Mouse (Mus musculus): ENCODE measurements around the gene Prl6a1. TPM values are rescaled to one million over a fixed set of nuclear protein-coding genes. Genes with fewer than 3 reads are reported as not detected.

The Prl6a1 gene
- not detected in 2 replicates for polyA plus RNA-seq (2012; rRNA removed)

DNA sequence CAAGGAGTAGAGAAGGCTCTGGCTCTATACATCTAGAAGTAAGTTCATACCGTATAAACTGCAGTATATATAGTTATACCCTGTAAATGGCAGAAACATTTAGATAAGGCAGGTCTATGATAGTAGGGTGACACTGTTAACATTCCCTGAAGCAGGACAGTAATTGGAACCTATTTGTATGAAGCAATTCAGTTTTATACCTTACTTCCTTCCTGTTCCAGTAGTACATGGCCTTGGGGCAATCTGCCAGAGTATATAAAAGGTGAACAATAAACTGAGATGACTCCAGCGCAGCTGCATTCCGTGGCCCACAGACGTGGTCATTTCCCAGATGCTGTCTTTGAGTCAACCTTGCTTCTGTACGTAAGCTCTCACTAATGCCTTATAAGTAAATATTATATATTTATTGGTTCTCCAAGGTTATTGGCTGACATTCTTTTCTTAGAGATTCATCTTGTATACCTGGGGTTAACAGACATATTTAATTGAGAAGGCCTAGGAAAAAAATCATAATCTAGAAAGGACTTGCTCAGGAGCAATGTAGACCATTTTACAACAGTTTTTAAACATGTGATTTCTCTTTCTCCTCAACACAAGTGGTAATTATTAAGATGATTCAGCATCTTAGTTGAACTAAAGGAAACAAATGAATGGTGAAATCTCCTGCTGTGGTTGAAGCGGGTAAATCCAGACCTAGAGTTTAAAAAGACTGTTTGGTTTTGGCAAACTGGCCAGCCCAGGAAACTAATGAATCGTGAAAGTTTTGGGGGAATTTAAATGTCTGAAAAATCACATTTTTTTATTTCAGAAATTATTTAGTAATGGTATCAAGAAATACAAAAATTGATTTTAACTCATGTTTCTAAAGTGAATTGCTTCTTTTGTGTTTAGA lies at the start of gene Prl6a1:
TSS of gene Prl6a1 (plus strand) at position 294 of the 892 bp plus-strand sequence.
- TF ChIP-seq POLR2A (IDR thresholded peaks at IDR 0.05; ENCODE audit: borderline replicate concordance, insufficient read depth, low read length): no peak
- no peak for TF ChIP-seq CTCF (IDR thresholded peaks at IDR 0.05; ENCODE audit: borderline replicate concordance, insufficient read depth, low read depth, low read length)
- H3K27me3 ChIP-seq (ENCODE audit: control insufficient read depth, insufficient read depth, low read length): no peaks in the 10 kb centered on the region
- 77% methylated on average over 7 of the region's 7 CpGs for WGBS
- DNase-seq: no peak
- H3K4me1 ChIP-seq (ENCODE audit: control insufficient read depth, insufficient read depth, low read length): no peaks in the 10 kb centered on the region
- no peak within 1 kb of the TSS for H3K4me3 ChIP-seq (replicated peaks; ENCODE audit: insufficient read depth, low read depth, low read length)
- no peak within 1 kb of the TSS for H3K27ac ChIP-seq (ENCODE audit: insufficient read depth, low read length)

DNA sequence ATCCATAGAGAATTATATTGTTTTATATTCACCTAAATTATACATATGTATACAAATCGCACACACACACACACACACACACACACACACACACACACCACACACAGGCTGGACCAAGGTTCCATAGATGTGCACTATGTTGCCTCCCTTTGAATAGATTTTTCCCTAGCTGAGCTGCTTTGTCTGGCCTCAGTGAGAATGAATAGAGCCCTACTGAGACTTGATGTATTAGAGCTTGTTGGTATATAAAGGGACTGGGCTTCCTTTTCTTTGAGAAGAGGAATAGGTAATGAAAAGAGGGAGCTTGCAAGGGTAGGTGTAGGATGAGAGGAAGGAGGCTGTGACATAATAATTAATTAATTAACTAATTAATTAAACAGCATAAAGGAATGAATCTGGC lies 22.6 kb downstream of the Prl6a1 start:
- TF ChIP-seq POLR2A (IDR thresholded peaks at IDR 0.05; ENCODE audit: borderline replicate concordance, insufficient read depth, low read length): no peak
- TF ChIP-seq CTCF (IDR thresholded peaks at IDR 0.05; ENCODE audit: borderline replicate concordance, insufficient read depth, low read depth, low read length): no peak
- Histone ChIP-seq H3K4me1 (ENCODE audit: control insufficient read depth, insufficient read depth, low read length) (no peaks in the 10 kb centered on the region), H3K4me3 (replicated peaks; ENCODE audit: insufficient read depth, low read depth, low read length) (no peak overlapping the region), H3K27me3 (ENCODE audit: control insufficient read depth, insufficient read depth, low read length) (no peaks in the 10 kb centered on the region), H3K27ac (ENCODE audit: insufficient read depth, low read length) (no peak overlapping the region)
- 24% methylated on average over 1 of the region's 1 CpGs for WGBS
- no peak for DNase-seq

DNA sequence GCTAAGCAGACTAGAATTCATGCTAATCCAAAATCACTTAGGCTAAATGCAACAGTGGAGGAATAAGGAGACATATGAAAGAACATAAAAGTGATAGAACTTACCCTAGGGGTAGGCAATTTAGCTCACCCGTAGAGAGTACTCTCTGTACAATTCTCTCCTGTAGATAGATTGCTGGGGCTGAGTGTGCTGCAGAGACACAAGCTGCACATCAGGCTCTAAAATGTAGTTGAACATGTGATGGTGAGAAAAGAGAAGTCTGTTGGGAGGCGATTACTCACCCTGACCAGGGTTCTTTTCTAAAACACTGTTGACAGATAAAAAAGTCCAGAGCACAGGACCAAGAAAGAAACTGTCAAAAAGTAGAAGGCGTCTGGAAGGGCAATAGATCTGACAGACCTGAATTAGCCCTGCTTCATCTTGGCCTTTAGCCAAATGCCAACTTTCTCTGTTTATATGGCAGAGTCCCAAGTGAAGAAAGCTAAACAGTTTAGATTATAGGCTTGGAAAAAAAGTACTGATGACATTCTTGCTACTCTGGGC lies 30.4 kb downstream of the Prl6a1 start:
- Histone ChIP-seq H3K27me3 (ENCODE audit: control insufficient read depth, insufficient read depth, low read length) (no peaks in the 10 kb centered on the region), H3K27ac (ENCODE audit: insufficient read depth, low read length) (no peak overlapping the region), H3K4me3 (replicated peaks; ENCODE audit: insufficient read depth, low read depth, low read length) (no peak overlapping the region), H3K4me1 (ENCODE audit: control insufficient read depth, insufficient read depth, low read length) (no peaks in the 10 kb centered on the region)
- no peak for DNase-seq
- WGBS: 25% methylated on average over 3 of the region's 3 CpGs
- TF ChIP-seq POLR2A (IDR thresholded peaks at IDR 0.05; ENCODE audit: borderline replicate concordance, insufficient read depth, low read length) (no peak), CTCF (IDR thresholded peaks at IDR 0.05; ENCODE audit: borderline replicate concordance, insufficient read depth, low read depth, low read length) (no peak)

GRCm38 (mm10) chr13:27345373-27345772 lies 32.9 kb downstream of the Prl6a1 start, which contains the start of gene Prl8a2:
Gene Prl8a2, plus strand, starts transcription at chr13:27345673.
- Histone ChIP-seq H3K4me1 (ENCODE audit: control insufficient read depth, insufficient read depth, low read length) (no peaks in the 10 kb centered on the region), H3K27me3 (ENCODE audit: control insufficient read depth, insufficient read depth, low read length) (no peaks in the 10 kb centered on the region), H3K4me3 (replicated peaks; ENCODE audit: insufficient read depth, low read depth, low read length) (no peak within 1 kb of the TSS), H3K27ac (ENCODE audit: insufficient read depth, low read length) (no peak within 1 kb of the TSS)
- 88% methylated on average over 2 of the region's 2 CpGs for WGBS
- TF ChIP-seq CTCF (IDR thresholded peaks at IDR 0.05; ENCODE audit: borderline replicate concordance, insufficient read depth, low read depth, low read length): no peak
- no peak for TF ChIP-seq POLR2A (IDR thresholded peaks at IDR 0.05; ENCODE audit: borderline replicate concordance, insufficient read depth, low read length)
- no peak for DNase-seq

Other genes starting within 250 kb of the Prl6a1 start
- gene Prl3d1, start 218.4 kb upstream of the Prl6a1 start, polyA plus RNA-seq (2012; rRNA removed): not detected in 2 replicates
- not detected in 2 replicates for gene Prl3d2, start 190.9 kb upstream of the Prl6a1 start, polyA plus RNA-seq (2012; rRNA removed)
- not detected in 2 replicates for gene Prl3d3, start 155.8 kb upstream of the Prl6a1 start, polyA plus RNA-seq (2012; rRNA removed)
- not detected in 2 replicates for gene Prl3c1, start 116.0 kb upstream of the Prl6a1 start, polyA plus RNA-seq (2012; rRNA removed)
- gene Prl3b1, start 70.8 kb upstream of the Prl6a1 start, polyA plus RNA-seq (2012; rRNA removed): 0.54 and 1.3 TPM in 2 replicates
- gene Prl3a1, start 53.2 kb upstream of the Prl6a1 start, polyA plus RNA-seq (2012; rRNA removed): not detected in 2 replicates
- not detected in 2 replicates for gene Prl8a2, start 33.0 kb downstream of the Prl6a1 start, polyA plus RNA-seq (2012; rRNA removed)
- gene Prl2b1, start 78.2 kb downstream of the Prl6a1 start, polyA plus RNA-seq (2012; rRNA removed): 0.21 TPM in 1 of 2 replicates, not detected in the other
- gene Prl8a6, start 126.1 kb downstream of the Prl6a1 start, polyA plus RNA-seq (2012; rRNA removed): not detected in 2 replicates
- gene Prl8a8, start 200.6 kb downstream of the Prl6a1 start, polyA plus RNA-seq (2012; rRNA removed): not detected in 2 replicates

Data from cerebellum, adult 2 months (tissue).